Mouse (Mus musculus) lung, embryonic 14.5 days (tissue): ENCODE results near the gene Fam117b. TPM values are rescaled to one million over a fixed set of nuclear protein-coding genes. Genes with fewer than 3 reads are reported as not detected.

Experiments used
- ATAC-seq: fragments of 200-750 bp; cut with Nextera tagmentation; 2 replicates; pipeline ENCODE4 v1.8.0; 2017; ENCODE audit warnings: mild to moderate bottlenecking, moderate TSS enrichment, moderate library complexity; ENCODE audit not compliant: insufficient read depth
- DNase-seq: peaks from one replicate; pipeline ENCODE4 v3.0.0-alpha.2; 2015
- H3K27ac ChIP-seq: fragments of 300-500 bp; sonication (generic); 2 replicates; pipeline ENCODE4 v1.5.1; 2014; ENCODE audit warnings: low read depth, mild to moderate bottlenecking, moderate library complexity
- H3K27me3 ChIP-seq: fragments of 300-500 bp; sonication (generic); 2 replicates; pipeline ENCODE4 v1.6.1; 2014; ENCODE audit warnings: low read length, control low read depth; ENCODE audit not compliant: insufficient read depth
- H3K36me3 ChIP-seq: fragments of 300-500 bp; sonication (generic); 2 replicates; pipeline ENCODE4 v1.6.1; 2014; ENCODE audit warnings: control low read depth; ENCODE audit not compliant: insufficient read depth
- H3K4me1 ChIP-seq: fragments of 300-500 bp; sonication (generic); 2 replicates; pipeline ENCODE4 v1.6.1; 2014; ENCODE audit warnings: antibody characterized with exemption, control low read depth; ENCODE audit not compliant: insufficient read depth
- H3K4me2 ChIP-seq: fragments of 300-500 bp; sonication (generic); 2 replicates; pipeline ENCODE4 v1.6.1; 2014; ENCODE audit warnings: mild to moderate bottlenecking
- H3K4me3 ChIP-seq: fragments of 300-500 bp; sonication (generic); 2 replicates; pipeline ENCODE4 v1.5.1; 2014; ENCODE audit warnings: low read depth, low read length
- H3K9ac ChIP-seq: fragments of 300-500 bp; sonication (generic); 2 replicates; pipeline ENCODE4 v1.6.1; 2014
- H3K9me3 ChIP-seq: fragments of 300-500 bp; sonication (generic); 2 replicates; pipeline ENCODE4 v1.6.1; 2016; ENCODE audit warnings: low read depth, low read length, control low read depth
- CTCF ChIP-seq: IDR thresholded peaks from 2 replicates; pipeline ENCODE4 v1.5.1; 2016; ENCODE audit warnings: antibody characterized with exemption, low read depth
- WGBS: fragments of 180-500 bp; shearing (Covaris S2); extraction: QIAGEN DNeasy Blood & Tissue Kit; methylation state at CpG from one replicate; pipeline ENCODE4 v1.1.7; 2014; 5-methylcytosine and 5-hydroxymethylcytosine counted together
- polyA plus RNA-seq: library from polyadenylated mRNA; unstranded; fragments of >200 nt; fragmentation: Nextera tagmentation; extraction: Ambion mirVana; gene quantifications from 2 replicates; pipeline ENCODE4 v1.2.1, GENCODE M21; 2014

Gene Fam117b
- polyA plus RNA-seq, 1 experiment from 2014 or later = 18.7 TPM

DNA sequence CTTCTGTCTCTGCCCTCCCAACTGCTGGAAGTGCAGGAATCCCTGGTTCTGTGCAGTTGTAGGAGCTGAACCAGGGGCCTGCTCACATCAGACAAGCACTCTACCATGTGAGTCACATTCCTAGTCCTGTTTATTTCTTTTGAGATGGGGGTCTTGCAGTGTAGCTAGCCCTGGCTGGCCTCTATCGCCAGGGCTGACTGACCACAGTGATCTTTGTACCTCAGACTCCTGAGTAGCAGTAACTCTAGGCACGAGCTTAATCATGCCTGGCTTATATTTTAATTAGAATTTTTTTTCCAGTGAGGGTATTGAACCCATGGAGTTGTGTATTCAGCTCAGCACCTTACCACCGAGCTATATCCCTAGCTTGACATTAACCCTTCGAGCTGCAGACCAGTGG lies 21.6 kb upstream of the Fam117b start:
- no peak for TF ChIP-seq CTCF
- Histone ChIP-seq H3K4me3 (no peak overlapping the region), H3K4me1 (no peaks in the 10 kb centered on the region), H3K36me3 (no peaks in the 10 kb centered on the region), H3K27ac (no peak overlapping the region), H3K9me3 (no peaks in the 10 kb centered on the region), H3K9ac (no peak overlapping the region), H3K4me2 (no peak overlapping the region), H3K27me3 (no peaks in the 10 kb centered on the region)
- 75% methylated on average over 4 of the region's 4 CpGs for WGBS
- no peak for DNase-seq
- no peak for ATAC-seq

DNA sequence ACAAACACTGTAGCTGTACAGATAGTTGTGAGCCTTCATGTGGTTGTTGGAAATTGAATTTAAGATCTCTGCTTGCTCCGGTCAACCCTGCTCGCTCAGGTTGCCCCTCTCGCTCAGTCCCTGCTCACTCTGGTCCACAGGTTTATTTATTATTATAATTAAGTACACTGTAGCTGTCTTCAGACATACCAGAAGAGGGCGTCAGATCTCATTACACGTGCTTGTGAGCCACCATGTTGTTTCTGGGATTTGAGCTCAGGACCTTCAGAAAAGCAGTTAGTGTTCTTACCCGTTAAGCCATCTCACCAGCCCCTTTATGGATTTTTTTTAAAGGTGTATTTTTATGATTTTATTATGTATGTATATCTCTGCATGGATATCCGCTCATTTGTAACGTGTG lies 20.0 kb upstream of the Fam117b start:
- H3K4me2 ChIP-seq = no peak overlapping the region
- H3K27me3 ChIP-seq = no peaks in the 10 kb centered on the region
- ATAC-seq (no peak), DNase-seq (no peak)
- H3K9me3 ChIP-seq = no peaks in the 10 kb centered on the region
- no peak overlapping the region for H3K27ac ChIP-seq
- H3K4me3 ChIP-seq = no peak overlapping the region
- H3K9ac ChIP-seq = no peak overlapping the region
- 0 out of 2 replicates have a peak, but pooled peaks have one; percentile 13 for TF ChIP-seq CTCF
- no peaks in the 10 kb centered on the region for H3K4me1 ChIP-seq
- H3K36me3 ChIP-seq = no peaks in the 10 kb centered on the region
- 85% methylated on average over 8 of the region's 8 CpGs for WGBS

DNA sequence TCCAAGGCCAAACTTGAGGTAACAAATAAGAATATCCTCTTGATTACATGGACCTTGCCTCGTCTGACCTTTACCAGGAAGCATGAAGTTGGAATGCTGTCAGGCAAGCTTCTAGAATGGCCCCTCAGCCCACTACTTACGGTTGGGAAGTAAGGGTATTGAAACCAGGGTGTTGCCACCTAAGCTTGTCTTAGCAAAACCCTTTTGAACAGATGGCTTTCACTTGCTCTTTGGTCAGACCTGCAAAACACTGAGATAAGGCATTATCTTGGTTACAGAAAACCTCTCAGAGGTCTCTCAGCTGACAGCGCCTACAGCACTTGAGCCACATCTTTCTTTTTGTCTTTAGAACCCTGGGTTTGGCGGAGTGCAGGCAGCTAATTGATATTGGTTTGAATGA lies 18.8 kb upstream of the Fam117b start:
- Histone ChIP-seq H3K4me3 (no peak overlapping the region), H3K27ac (no peak overlapping the region), H3K36me3 (no peaks in the 10 kb centered on the region), H3K9me3 (no peaks in the 10 kb centered on the region), H3K4me1 (no peaks in the 10 kb centered on the region), H3K4me2 (no peak overlapping the region), H3K9ac (no peak overlapping the region), H3K27me3 (no peaks in the 10 kb centered on the region)
- DNase-seq (no peak), ATAC-seq (no peak)
- WGBS = 58% methylated on average over 4 of the region's 4 CpGs
- TF ChIP-seq CTCF = no peak

DNA sequence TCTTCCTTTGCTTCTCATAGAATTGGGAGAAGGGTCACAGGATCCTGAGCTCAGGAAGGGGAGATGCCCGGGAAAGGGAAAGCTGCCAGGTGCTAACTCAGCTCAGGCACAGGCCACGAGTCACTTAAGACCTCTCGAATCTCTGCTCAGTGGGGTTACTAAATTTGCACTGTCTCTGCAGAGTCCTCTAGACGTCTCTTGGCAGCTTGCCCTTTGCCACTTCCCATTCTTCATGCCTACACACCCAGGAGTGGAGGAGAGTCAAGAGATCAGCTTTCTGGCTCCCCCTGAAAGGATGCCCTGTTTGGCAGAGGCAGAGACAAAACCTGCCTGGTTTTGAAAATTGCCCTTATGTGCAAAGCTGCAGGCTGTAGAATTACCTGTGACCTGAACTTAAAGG lies 17.4 kb upstream of the Fam117b start:
- Histone ChIP-seq H3K4me1 (no peaks in the 10 kb centered on the region), H3K27me3 (no peaks in the 10 kb centered on the region), H3K4me2 (no peak overlapping the region), H3K9ac (no peak overlapping the region), H3K4me3 (no peak overlapping the region), H3K36me3 (no peaks in the 10 kb centered on the region), H3K9me3 (no peaks in the 10 kb centered on the region), H3K27ac (no peak overlapping the region)
- DNase-seq (peak; percentile 72), ATAC-seq (no peak)
- no peak for TF ChIP-seq CTCF
- WGBS = 26% methylated on average over 4 of the region's 4 CpGs

DNA sequence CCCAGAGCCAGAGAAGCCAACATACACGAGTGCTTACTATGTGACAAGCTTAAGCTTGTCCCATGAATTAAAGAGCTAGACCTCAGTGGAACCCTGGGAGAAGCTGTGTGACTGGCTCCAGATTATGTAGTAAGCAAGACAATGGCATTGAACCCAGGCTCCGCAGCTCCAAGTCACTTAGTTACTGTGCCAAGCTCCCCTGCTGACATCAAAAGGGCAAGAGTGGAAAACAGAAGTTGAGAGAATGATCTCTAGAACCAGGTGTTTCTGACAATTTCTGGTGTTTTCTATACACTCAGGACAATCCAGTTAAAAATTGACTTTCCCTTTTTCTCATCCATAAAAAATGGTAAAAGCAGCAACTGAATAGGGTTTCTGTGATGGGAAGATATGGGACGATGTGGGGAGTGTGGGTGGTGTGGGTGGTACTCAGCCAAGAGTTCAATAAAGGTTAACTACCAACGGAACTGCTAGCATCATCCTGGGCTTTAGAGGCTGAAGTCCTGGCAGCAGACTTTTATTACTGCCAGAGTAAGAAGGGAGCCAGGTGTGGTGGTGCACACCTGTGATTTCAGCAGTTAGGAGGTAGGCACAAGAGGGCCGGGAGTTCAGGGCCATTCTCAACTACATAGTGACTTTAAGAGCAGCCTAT lies 15.5 kb upstream of the Fam117b start:
- DNase-seq (no peak), ATAC-seq (no peak)
- Histone ChIP-seq H3K9ac (no peak overlapping the region), H3K27ac (no peak overlapping the region), H3K4me2 (no peak overlapping the region), H3K27me3 (no peaks in the 10 kb centered on the region), H3K4me3 (no peak overlapping the region), H3K36me3 (no peaks in the 10 kb centered on the region), H3K9me3 (no peaks in the 10 kb centered on the region), H3K4me1 (no peaks in the 10 kb centered on the region)
- WGBS = 56% methylated on average over 5 of the region's 5 CpGs
- TF ChIP-seq CTCF = no peak

DNA sequence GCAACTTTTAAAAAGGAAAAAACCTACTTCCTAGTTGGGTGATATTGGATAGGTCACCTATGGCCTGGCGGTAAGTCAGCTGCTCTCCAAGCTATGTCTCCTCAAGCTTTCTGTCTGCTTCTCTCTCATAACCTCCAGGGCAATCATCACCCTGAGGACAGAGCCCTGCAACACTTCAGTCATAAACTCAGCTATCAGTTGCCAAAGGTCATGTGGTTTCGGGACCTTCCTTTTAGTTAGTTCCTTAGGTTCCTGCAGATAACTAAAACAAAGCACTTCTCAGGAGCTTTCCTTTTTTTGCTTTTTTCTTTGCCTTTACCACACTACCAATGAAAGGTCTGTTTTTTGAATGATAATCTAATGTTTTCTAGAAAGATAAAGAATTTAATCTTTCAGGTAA lies 13.1 kb upstream of the Fam117b start:
- Histone ChIP-seq H3K9me3 (no peaks in the 10 kb centered on the region), H3K4me1 (no peaks in the 10 kb centered on the region), H3K4me2 (no peak overlapping the region), H3K4me3 (no peak overlapping the region), H3K27me3 (no peaks in the 10 kb centered on the region), H3K9ac (no peak overlapping the region), H3K27ac (no peak overlapping the region), H3K36me3 (no peaks in the 10 kb centered on the region)
- WGBS = 74% methylated on average over 2 of the region's 2 CpGs
- DNase-seq (no peak), ATAC-seq (no peak)
- TF ChIP-seq CTCF = no peak

DNA sequence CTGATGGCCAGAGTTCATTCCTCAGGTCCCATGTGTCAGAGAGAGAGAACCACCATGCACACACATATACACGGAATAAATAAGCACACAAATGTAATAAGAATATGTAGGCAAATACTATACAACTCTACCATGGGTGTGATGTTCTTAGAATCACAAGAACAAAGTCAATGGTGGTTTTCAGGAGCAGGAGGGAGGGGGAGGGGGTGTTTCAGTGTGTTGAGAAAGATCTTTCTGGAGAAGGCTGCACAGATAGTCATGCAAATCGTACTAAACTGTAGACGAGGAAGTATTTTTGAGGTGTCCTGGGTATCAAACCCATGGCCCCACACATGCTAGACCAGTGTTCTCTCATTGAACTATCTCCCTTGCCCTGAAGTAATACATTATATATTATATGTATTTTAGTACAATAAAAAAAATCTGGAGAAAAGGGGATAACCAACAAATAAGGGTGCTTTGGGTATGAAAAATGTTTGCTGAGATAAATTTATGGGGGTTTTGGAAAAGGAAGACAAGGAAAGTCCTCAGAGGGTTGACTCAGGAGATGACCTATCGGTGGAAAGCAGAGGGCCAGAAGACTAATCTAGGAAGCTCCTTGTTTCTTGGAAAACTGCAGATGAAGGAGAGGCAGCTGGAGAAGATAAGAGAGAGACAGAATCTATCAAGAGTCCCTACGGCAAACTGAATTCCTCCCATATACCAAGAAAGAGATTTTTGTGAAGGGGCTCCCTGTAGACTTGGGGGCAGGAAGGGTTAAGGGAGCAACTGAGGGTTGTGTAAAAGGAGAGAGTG lies 11.5 kb upstream of the Fam117b start:
- H3K4me2 ChIP-seq = no peak overlapping the region

More for the DNA sequence above, 11.5 kb upstream of the Fam117b start:
- DNase-seq = no peak
- no peak overlapping the region for H3K27ac ChIP-seq
- no peak overlapping the region for H3K4me3 ChIP-seq
- no peak overlapping the region for H3K9ac ChIP-seq
- no peaks in the 10 kb centered on the region for H3K27me3 ChIP-seq
- WGBS = 78% methylated on average over 5 of the region's 5 CpGs
- H3K36me3 ChIP-seq = no peaks in the 10 kb centered on the region
- no peak for ATAC-seq
- H3K4me1 ChIP-seq = no peaks in the 10 kb centered on the region
- no peaks in the 10 kb centered on the region for H3K9me3 ChIP-seq
- no peak for TF ChIP-seq CTCF
